Mouse (Mus musculus) thymus, adult 18-20 months (tissue): ENCODE measurements around the gene Gmfg.

Experiments
- DNase-seq, 2 experiments: peaks; one replicate each; pipeline ENCODE4 v3.0.0; 2022; ENCODE audit warnings: mixed read lengths in 2 of 2

Gene Gmfg

DNA sequence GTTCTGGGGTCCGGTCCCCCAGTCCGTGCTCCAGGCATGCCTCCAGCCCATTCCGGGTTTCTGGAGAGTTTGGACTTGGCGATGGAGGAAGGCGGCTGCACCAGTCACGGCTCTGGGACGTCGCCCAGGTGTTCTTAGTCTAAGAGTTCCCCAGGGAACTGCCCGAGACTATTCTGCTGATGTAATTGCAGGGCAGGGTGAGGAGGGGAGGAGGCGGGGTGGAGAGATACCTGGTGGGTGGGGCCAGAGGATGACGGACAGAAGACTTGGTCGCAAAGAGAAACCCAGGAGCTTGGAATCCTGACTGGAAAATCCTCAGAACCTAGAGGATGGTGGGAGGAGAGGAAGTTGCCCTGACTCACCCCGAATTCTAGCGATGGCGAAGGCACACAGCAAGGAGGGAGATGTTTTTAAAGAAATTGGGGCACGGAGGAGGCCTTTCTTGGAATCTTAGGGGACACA is 50.8 kb downstream of the Gmfg start:
- no peak for DNase-seq

DNA sequence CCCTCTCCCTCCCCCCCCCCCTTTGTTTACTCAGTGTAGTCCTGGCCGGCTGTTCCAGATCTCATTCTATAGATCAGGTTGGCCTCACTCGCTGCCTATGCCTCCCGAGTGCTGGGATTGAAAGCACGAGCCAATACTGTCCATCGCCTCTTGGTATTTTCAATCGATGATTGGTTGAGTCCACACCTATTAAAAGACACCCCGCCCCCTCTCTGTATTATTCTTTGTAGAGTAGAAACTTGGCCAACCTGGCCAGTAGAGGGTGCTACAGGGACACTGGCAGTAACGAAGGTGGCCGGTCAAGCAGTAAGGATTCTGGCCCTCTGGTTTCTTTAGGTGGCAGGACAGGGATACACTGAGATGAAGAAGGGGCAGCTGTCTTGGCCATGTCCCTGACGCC is 53.2 kb downstream of the Gmfg start:
- DNase-seq = peak; percentile 5 to 26

DNA sequence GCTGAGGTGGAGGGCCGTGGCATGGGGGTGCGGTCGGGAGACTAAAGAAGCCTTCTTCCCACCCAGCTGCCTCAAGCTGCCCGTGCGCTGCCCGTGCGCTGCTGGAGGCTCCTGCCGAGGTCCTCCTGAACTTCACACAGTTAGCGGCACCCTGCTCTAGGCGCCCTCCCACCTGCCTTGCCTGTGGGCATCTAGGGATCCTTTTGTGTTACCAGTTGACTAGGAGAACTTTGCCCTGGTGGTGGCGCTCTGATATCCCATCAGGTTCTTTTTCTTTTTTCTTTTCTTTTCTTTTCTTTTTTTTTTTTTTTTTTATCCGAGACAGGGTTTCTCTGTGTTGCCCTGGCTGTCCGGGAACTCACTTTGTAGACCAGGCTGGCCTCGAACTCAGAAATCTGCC is 53.7 kb downstream of the Gmfg start:
- DNase-seq = no peak

DNA sequence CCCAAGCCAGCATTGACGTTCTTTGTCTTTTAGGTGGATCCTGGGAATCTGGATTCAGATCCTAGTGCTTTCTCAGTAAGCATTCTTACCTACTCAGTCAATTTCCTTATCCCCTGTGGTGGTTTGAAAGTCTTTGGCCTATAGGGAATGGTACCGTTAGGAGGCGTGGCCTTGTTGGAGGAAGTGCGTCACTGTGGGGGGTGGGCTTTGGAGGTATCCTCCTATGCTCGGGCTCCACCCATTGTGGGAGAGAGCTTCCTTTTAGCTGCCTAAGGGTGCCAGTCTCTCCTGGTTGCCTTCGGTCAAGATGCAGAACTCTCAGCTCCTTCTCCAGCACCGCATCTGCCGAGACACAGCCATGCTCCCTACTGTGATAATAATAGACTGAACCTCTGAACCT is 55.1 kb downstream of the Gmfg start:
- DNase-seq = no peak

DNA sequence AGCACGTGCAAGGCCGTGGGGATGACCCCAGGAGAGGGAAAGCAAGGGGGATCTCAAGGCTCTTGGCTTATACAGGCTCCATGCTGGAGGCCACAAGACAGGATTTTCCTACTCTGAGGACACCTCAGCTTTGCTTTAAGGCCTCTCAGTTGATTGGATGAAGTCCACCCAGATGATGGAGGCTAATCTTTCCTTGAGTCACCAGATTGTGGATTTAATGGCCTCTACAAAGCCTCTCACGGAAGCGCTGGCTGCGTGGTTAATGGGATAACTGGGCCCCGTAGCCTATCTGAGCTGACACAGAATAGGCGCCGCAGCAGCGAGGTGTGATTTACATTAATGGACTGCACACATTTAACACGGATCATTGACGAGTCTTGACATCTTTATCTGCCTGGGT is 58.2 kb downstream of the Gmfg start:
- no peak for DNase-seq
